Mouse (Mus musculus) MEL (cell line): ENCODE results near the gene Ctnna2. TPM values are rescaled to one million over a fixed set of nuclear protein-coding genes. Genes with fewer than 3 reads are reported as not detected.

ENCODE experiments used
- DNase-seq: peaks from one replicate; pipeline ENCODE4 v3.0.0; 2011; ENCODE audit warnings: low read depth, low spot score
- H3K27ac ChIP-seq: 2 replicates; pipeline ENCODE4 v1.5.1; 2012; ENCODE audit warnings: low read depth, mild to moderate bottlenecking, control low read depth, low read length, moderate library complexity; ENCODE audit not compliant: control insufficient read depth
- H3K27me3 ChIP-seq, 2 experiments: fragments of 150-350 bp in 1 of 2; sonication (generic) in 1 of 2; 2 replicates each; pipeline ENCODE4 v1.6.1; 2012; ENCODE audit warnings: low read length in 2 of 2, mild to moderate bottlenecking in 2 of 2, improper control_type of control experiment in 1 of 2, moderate library complexity in 1 of 2; ENCODE audit not compliant: insufficient read depth in 2 of 2, control insufficient read depth in 1 of 2
- H3K36me3 ChIP-seq, 2 experiments: 2 replicates each; pipeline ENCODE4 v1.6.1; 2012 to 2014; ENCODE audit warnings: low read length in 2 of 2, improper control_type of control experiment in 1 of 2, inconsistent platforms in 1 of 2, mild to moderate bottlenecking in 1 of 2; ENCODE audit not compliant: insufficient read depth in 2 of 2, control insufficient read depth in 1 of 2
- H3K4me1 ChIP-seq, 2 experiments: fragments of 150-350 bp in 1 of 2; sonication (generic) in 1 of 2; 2 replicates each; pipeline ENCODE4 v1.6.1; 2012; ENCODE audit warnings: low read length in 2 of 2, improper control_type of control experiment in 1 of 2, mild to moderate bottlenecking in 1 of 2; ENCODE audit not compliant: insufficient read depth in 2 of 2, control insufficient read depth in 1 of 2
- H3K4me3 ChIP-seq, 2 experiments: fragments of 150-350 bp in 1 of 2; sonication (generic) in 1 of 2; 2 replicates each; pipeline ENCODE4 v1.5.1; 2012; ENCODE audit warnings: low read depth in 2 of 2, low read length in 2 of 2, mild to moderate bottlenecking in 2 of 2, moderate library complexity in 2 of 2, control low read depth in 1 of 2, improper control_type of control experiment in 1 of 2; ENCODE audit not compliant: control insufficient read depth in 1 of 2, insufficient read depth in 1 of 2
- H3K79me2 ChIP-seq: 2 replicates; pipeline ENCODE4 v1.6.1; 2012; ENCODE audit warnings: mild to moderate bottlenecking, low read length, moderate library complexity; ENCODE audit not compliant: control insufficient read depth, poor library complexity, insufficient read depth
- H3K9ac ChIP-seq: 2 replicates; pipeline ENCODE4 v1.6.1; 2012; ENCODE audit warnings: low read depth, mild to moderate bottlenecking, control low read depth, low read length, moderate library complexity; ENCODE audit not compliant: control insufficient read depth, poor library complexity, severe bottlenecking
- H3K9me3 ChIP-seq: fragments of 150-350 bp; sonication (generic); replicated peaks from 2 replicates; pipeline ENCODE4 v1.6.1; 2012; ENCODE audit warnings: mild to moderate bottlenecking, low read length, improper control_type of control experiment, moderate library complexity; ENCODE audit not compliant: insufficient read depth
- BHLHE40 ChIP-seq: IDR thresholded peaks from 2 replicates; pipeline ENCODE4 v1.6.1; 2012; ENCODE audit warnings: low read depth, mild to moderate bottlenecking, inconsistent platforms, low read length, improper control_type of control experiment, borderline replicate concordance
- CHD2 ChIP-seq: IDR thresholded peaks from 2 replicates; pipeline ENCODE4 v1.6.1; 2011; ENCODE audit warnings: low read length, improper control_type of control experiment
- CTCF ChIP-seq, 3 experiments: IDR thresholded peaks in 2 of 3; conservative IDR thresholded peaks in 1 of 3; 2 replicates each; pipeline ENCODE4 v1.5.1; 2011 to 2012; ENCODE audit warnings: low read length in 3 of 3, low read depth in 2 of 3, mild to moderate bottlenecking in 2 of 3, improper control_type of control experiment in 1 of 3, inconsistent platforms in 1 of 3, mixed read lengths in 1 of 3, moderate library complexity in 1 of 3; ENCODE audit not compliant: control insufficient read depth in 1 of 3, insufficient read depth in 1 of 3, poor library complexity in 1 of 3, severe bottlenecking in 1 of 3
- ELF1 ChIP-seq: IDR thresholded peaks from 2 replicates; pipeline ENCODE4 v1.6.1; 2014; ENCODE audit warnings: low read depth, mild to moderate bottlenecking, inconsistent platforms, low read length, improper control_type of control experiment, moderate library complexity
- ETS1 ChIP-seq: IDR thresholded peaks from 2 replicates; pipeline ENCODE4 v1.6.1; 2012; ENCODE audit warnings: low read depth, mild to moderate bottlenecking, inconsistent platforms, low read length, improper control_type of control experiment, moderate library complexity
- GABPA ChIP-seq: IDR thresholded peaks from 2 replicates; pipeline ENCODE4 v1.6.1; 2012; ENCODE audit warnings: low read depth, mild to moderate bottlenecking, inconsistent platforms, low read length, improper control_type of control experiment, moderate library complexity
- JUND ChIP-seq: IDR thresholded peaks from 2 replicates; pipeline ENCODE4 v1.6.1; 2011; ENCODE audit warnings: low read depth, mild to moderate bottlenecking, improper control_type of control experiment, low read length
- MAFK ChIP-seq: IDR thresholded peaks from 2 replicates; pipeline ENCODE4 v1.6.1; 2011; ENCODE audit warnings: low read depth, mild to moderate bottlenecking, low read length, improper control_type of control experiment, borderline replicate concordance
- MAX ChIP-seq: IDR thresholded peaks from 2 replicates; pipeline ENCODE4 v1.6.1; 2011; ENCODE audit warnings: low read length, improper control_type of control experiment
- MXI1 ChIP-seq: IDR thresholded peaks from 2 replicates; pipeline ENCODE4 v1.6.1; 2011; ENCODE audit warnings: mild to moderate bottlenecking, low read depth, low read length, improper control_type of control experiment
- MYC ChIP-seq: IDR thresholded peaks from 2 replicates; pipeline ENCODE4 v1.6.1; 2011; ENCODE audit warnings: low read depth, mild to moderate bottlenecking, low read length, improper control_type of control experiment, moderate library complexity
- POLR2A ChIP-seq, 2 experiments: IDR thresholded peaks; 2 replicates each; pipeline ENCODE4 v1.6.1; 2011 to 2012; ENCODE audit warnings: low read length in 2 of 2, mild to moderate bottlenecking in 2 of 2, control low read depth in 1 of 2, improper control_type of control experiment in 1 of 2, low read depth in 1 of 2, moderate library complexity in 1 of 2; ENCODE audit not compliant: control insufficient read depth in 1 of 2, insufficient read depth in 1 of 2, poor library complexity in 1 of 2
- POLR2AphosphoS5 ChIP-seq: IDR thresholded peaks from 2 replicates; pipeline ENCODE4 v1.6.1; 2012; ENCODE audit warnings: low read depth, borderline replicate concordance, mild to moderate bottlenecking, inconsistent platforms, low read length, moderate library complexity, mixed read lengths
- RAD21 ChIP-seq: IDR thresholded peaks from 2 replicates; pipeline ENCODE4 v1.6.1; 2011; ENCODE audit warnings: mild to moderate bottlenecking, low read depth, low read length, improper control_type of control experiment
- RCOR1 ChIP-seq: IDR thresholded peaks from 2 replicates; pipeline ENCODE4 v1.6.1; 2012; ENCODE audit warnings: low read depth, mild to moderate bottlenecking, inconsistent platforms, low read length, improper control_type of control experiment
- SMC3 ChIP-seq: IDR thresholded peaks from 2 replicates; pipeline ENCODE4 v1.6.1; 2011; ENCODE audit warnings: low read depth, low read length, improper control_type of control experiment
- TCF12 ChIP-seq: IDR thresholded peaks from 2 replicates; pipeline ENCODE4 v1.6.1; 2014; ENCODE audit warnings: low read depth, mild to moderate bottlenecking, inconsistent platforms, low read length, improper control_type of control experiment, moderate library complexity
- USF2 ChIP-seq, 2 experiments: IDR thresholded peaks; 2 replicates each; pipeline ENCODE4 v1.6.1; 2011 to 2012; ENCODE audit warnings: improper control_type of control experiment in 2 of 2, low read length in 2 of 2, borderline replicate concordance in 1 of 2, inconsistent platforms in 1 of 2, low read depth in 1 of 2, mild to moderate bottlenecking in 1 of 2; ENCODE audit not compliant: insufficient read depth in 1 of 2
- ZC3H11A ChIP-seq: IDR thresholded peaks from 2 replicates; pipeline ENCODE4 v1.6.1; 2012; ENCODE audit warnings: low read depth, mild to moderate bottlenecking, inconsistent platforms, low read length, improper control_type of control experiment
- polyA plus RNA-seq, 2 experiments: library from polyadenylated mRNA; stranded (reverse) in 1 of 2; unstranded in 1 of 2; fragments of >175 nt in 1 of 2; fragments of >200 nt in 1 of 2; gene quantifications; 2 replicates each; pipeline versions ENCODE4 v1.2.1 to v1.2.4; 2012; ENCODE audit warnings: low replicate concordance in 2 of 2, low read depth in 1 of 2; ENCODE audit not compliant: insufficient read length in 2 of 2, insufficient read depth in 1 of 2, missing spikeins in 1 of 2
- total RNA-seq: library from RNA; depleted of rRNA; stranded (reverse); fragments of 300-350 nt; gene quantifications from 2 replicates; pipeline ENCODE4 v1.2.3, GENCODE M21; 2012

Ctnna2 gene
- total and polyA plus RNA-seq, 3 experiments = not detected

DNA sequence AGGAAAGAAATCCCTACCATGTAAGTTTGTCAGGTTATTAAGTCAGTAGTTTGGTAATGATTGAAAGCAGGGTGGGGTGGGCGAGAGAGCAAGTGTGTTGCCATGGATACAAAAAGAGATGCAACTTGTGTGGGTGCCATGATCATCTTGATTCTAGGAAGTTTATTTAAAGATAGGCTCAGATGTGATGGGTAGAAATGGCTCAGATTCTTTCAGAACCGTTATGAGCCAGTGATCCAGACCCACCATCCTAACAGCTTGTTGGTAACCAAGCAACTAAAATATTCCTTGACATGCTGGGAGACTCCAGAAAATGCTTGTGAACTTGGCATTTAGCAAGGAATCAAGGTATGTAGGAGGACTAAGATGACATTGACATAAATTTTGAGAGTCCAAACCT, 521.6 kb downstream of the Ctnna2 start:
- H3K9ac ChIP-seq = no peak overlapping the region
- no peaks in the 10 kb centered on the region for H3K36me3 ChIP-seq
- no peak overlapping the region for H3K27ac ChIP-seq
- no peaks in the 10 kb centered on the region for H3K79me2 ChIP-seq
- H3K27me3 ChIP-seq = no peaks in the 10 kb centered on the region
- no peak overlapping the region for H3K4me3 ChIP-seq
- H3K9me3 ChIP-seq = no peaks in the 10 kb centered on the region
- DNase-seq = no peak
- H3K4me1 ChIP-seq = no peaks in the 10 kb centered on the region
- TF ChIP-seq JUND = no peak
- no peak for TF ChIP-seq POLR2AphosphoS5
- no peak for TF ChIP-seq ELF1
- TF ChIP-seq MYC = no peak
- no peak for TF ChIP-seq MAX
- TF ChIP-seq RCOR1 = no peak
- no peak for TF ChIP-seq USF2 (IDR thresholded peaks at IDR 0.05; ENCODE audit: borderline replicate concordance in 1 of 2, insufficient read depth in 1 of 2, low read depth in 1 of 2, low read length in 2 of 2)
- TF ChIP-seq ZC3H11A = no peak
- no peak for TF ChIP-seq POLR2A (IDR thresholded peaks at IDR 0.05; ENCODE audit: control insufficient read depth in 1 of 2, insufficient read depth in 1 of 2, low read depth in 1 of 2, low read length in 2 of 2, poor library complexity in 1 of 2)
- no peak for TF ChIP-seq RAD21

DNA sequence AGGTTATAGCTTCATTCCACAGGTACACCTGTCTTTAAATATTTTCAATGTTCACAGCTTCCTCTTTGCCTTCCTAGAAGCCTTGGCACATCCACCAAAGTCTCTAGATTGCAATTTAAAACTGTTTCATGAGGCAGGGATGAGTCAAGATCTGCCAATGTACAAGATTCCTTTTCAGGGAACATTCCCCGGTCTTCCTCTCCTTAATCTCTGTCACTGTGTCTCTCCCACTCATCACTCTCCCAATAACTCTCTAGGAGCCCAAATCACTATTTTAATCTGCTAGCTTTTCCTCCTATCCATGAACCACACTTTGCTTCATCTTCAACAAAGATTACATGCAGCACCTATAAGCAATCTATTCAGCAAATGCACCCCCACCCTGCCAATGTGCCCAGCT, 532.6 kb downstream of the Ctnna2 start:
- Histone ChIP-seq H3K27ac (no peak overlapping the region), H3K9ac (no peak overlapping the region), H3K79me2 (no peaks in the 10 kb centered on the region), H3K9me3 (no peaks in the 10 kb centered on the region), H3K36me3 (no peaks in the 10 kb centered on the region), H3K4me1 (no peaks in the 10 kb centered on the region), H3K27me3 (no peaks in the 10 kb centered on the region), H3K4me3 (no peak overlapping the region)
- DNase-seq = no peak
- no peak for TF ChIP-seq TCF12
- TF ChIP-seq MXI1 = no peak
- TF ChIP-seq BHLHE40 = no peak
- TF ChIP-seq USF2 (IDR thresholded peaks at IDR 0.05; ENCODE audit: borderline replicate concordance in 1 of 2, insufficient read depth in 1 of 2, low read depth in 1 of 2, low read length in 2 of 2) = no peak
- TF ChIP-seq GABPA = no peak
- TF ChIP-seq ZC3H11A = no peak
- no peak for TF ChIP-seq ETS1
- no peak for TF ChIP-seq CHD2
- no peak for TF ChIP-seq ELF1
- TF ChIP-seq MAFK = no peak
- TF ChIP-seq MYC = no peak
- TF ChIP-seq SMC3 = no peak
- no peak for TF ChIP-seq CTCF (IDR thresholded peaks at IDR 0.05 in 2 of 3, conservative IDR thresholded peaks at IDR 0.05 in 1 of 3; ENCODE audit: control insufficient read depth in 1 of 3, insufficient read depth in 1 of 3, low read depth in 2 of 3, low read length in 3 of 3, poor library complexity in 1 of 3, severe bottlenecking in 1 of 3)
